Mouse (Mus musculus) thymus, adult 2 months (tissue): ENCODE measurements around the gene Zfp467.

ENCODE experiments used
- CTCF ChIP-seq: fragments of 200-500 bp; IDR thresholded peaks from 2 replicates; pipeline ENCODE4 v1.5.1; 2012; ENCODE audit warnings: mild to moderate bottlenecking, control low read depth, low read length, moderate library complexity, borderline replicate concordance; ENCODE audit not compliant: control insufficient read depth, poor library complexity, insufficient read depth; ENCODE audit errors: extremely low read depth
- POLR2A ChIP-seq: fragments of 200-500 bp; IDR thresholded peaks from 2 replicates; pipeline ENCODE4 v1.6.1; 2012; ENCODE audit warnings: mild to moderate bottlenecking, low read length, control low read depth, moderate library complexity; ENCODE audit not compliant: control insufficient read depth, poor library complexity, insufficient read depth; ENCODE audit errors: extremely low read depth

- TF ChIP-seq CTCF = no peak
- TF ChIP-seq POLR2A = no peak
Measured at GRCm38 (mm10) chr6:48404071-48404470, 41.6 kb downstream of the Zfp467 start.
